Mouse (Mus musculus) right cerebral cortex, postnatal 4 days (tissue): ENCODE results near the gene B830017H08Rik.

Source experiments
- DNase-seq: peaks from one replicate; pipeline ENCODE4 v3.0.0-alpha.2; 2022

The B830017H08Rik gene

GRCm38 (mm10) chr16:17832821-17833220 lies at the start of gene B830017H08Rik:
B830017H08Rik (plus strand) TSS chr16:17833121.
- DNase-seq: no peak

- DNase-seq: no peak
Observed at GRCm38 (mm10) chr16:17785337-17785736, 47.6 kb upstream of the B830017H08Rik start.

GRCm38 (mm10) chr16:17792728-17793127 lies 40.2 kb upstream of the B830017H08Rik start:
- no peak for DNase-seq

GRCm38 (mm10) chr16:17794047-17794446 lies 38.9 kb upstream of the B830017H08Rik start:
- DNase-seq: no peak

DNA sequence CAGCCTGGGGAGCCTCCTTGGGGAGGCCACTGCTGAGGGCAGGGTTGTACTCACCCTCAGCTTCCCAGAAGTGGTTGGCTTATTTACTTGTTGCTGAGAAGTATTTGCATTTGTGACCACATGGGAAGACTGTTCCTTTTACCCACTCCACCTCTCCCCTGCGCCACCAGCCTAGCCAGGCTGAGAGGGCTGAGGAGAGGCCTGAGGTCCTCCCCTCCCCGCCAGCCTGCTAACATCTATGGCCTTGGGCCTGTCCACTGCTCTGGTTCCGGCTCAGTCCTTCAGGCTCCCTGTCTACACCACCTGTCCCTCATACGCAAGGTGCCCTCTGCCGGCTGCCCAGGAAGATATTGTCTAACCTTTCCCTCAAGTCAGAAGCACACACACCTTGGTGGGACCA lies 37.3 kb upstream of the B830017H08Rik start:
- no peak for DNase-seq

GRCm38 (mm10) chr16:17796519-17796918 lies 36.4 kb upstream of the B830017H08Rik start:
- DNase-seq: no peak

- DNase-seq: no peak
Observed at GRCm38 (mm10) chr16:17796971-17797811, 35.7 kb upstream of the B830017H08Rik start, which contains the start of gene Scarf2. Scarf2 (plus strand) TSS chr16:17797282.

GRCm38 (mm10) chr16:17797812-17798311 lies 35.1 kb upstream of the B830017H08Rik start:
- no peak for DNase-seq

DNA sequence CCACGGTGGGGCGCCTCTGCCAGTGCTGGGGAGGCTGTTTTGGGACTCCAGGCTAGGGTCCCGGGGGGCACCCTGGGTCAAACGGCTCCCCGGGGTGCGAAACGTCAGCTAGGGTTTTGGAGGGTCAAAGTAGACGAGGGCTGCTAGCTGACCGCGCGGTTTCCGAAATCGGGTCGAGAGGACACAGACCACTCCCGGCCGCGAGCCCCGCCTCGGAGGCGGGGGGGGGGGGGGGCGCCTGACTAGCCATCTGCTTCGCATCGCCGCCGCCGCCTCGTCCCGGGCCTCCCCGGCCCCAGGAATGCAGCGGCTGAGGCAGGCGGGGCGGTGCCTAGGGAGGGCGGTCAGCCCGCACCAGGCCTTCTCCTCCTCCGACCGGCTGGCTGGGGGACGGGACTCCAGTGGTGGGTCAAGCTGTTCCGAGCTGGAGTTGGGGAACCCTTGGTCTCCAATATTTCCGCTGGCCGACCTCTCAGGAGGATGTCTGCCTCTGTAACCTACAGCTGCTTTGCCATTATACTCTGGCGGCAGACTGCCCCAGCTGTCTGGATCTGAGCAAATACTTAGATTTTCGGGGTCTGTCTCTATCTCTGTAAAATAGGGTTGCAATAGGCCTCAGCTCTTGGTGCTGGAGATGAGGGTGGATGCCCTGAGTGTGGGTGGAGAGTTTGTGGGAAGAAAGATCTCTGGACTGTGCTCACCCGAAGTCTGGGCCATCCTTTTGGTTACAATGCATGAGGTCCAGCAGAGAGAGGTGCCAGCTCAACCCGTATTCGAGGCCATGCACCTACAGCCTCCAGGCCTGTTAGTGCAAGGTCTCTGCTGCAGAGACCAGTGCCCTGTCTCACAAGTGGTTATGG lies 34.4 kb upstream of the B830017H08Rik start:
- DNase-seq: no peak

DNA sequence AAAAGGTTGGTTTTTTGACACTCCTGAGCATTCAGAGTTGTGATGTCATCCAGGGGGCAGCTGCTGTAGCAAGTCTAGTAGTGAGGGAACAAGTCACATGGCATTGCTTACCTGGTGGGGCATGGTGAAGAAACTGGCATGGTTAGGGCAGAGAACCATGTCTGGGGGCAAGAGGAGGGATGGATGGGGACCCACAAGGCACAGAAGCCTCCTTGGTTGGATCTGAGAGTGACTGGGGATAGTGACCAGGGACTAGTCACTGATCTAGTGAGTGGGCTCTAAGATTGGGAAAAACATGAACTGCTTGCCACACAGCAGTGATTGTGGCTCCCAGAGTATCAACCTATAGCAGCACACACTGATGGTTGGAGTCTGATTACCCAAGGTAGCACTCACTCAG lies 33.3 kb upstream of the B830017H08Rik start:
- DNase-seq: no peak

GRCm38 (mm10) chr16:17801777-17802455 lies 31.0 kb upstream of the B830017H08Rik start:
- no peak for DNase-seq

- DNase-seq: no peak
Observed at GRCm38 (mm10) chr16:17802456-17802838, 30.5 kb upstream of the B830017H08Rik start.

- peak; percentile 65 for DNase-seq
Observed at GRCm38 (mm10) chr16:17802839-17803674, 29.9 kb upstream of the B830017H08Rik start.

GRCm38 (mm10) chr16:17803675-17804448 lies 29.1 kb upstream of the B830017H08Rik start:
- no peak for DNase-seq

- no peak for DNase-seq
Observed at GRCm38 (mm10) chr16:17804449-17804912, 28.4 kb upstream of the B830017H08Rik start.

- DNase-seq: no peak
Observed at GRCm38 (mm10) chr16:17804982-17805381, 27.9 kb upstream of the B830017H08Rik start.

DNA sequence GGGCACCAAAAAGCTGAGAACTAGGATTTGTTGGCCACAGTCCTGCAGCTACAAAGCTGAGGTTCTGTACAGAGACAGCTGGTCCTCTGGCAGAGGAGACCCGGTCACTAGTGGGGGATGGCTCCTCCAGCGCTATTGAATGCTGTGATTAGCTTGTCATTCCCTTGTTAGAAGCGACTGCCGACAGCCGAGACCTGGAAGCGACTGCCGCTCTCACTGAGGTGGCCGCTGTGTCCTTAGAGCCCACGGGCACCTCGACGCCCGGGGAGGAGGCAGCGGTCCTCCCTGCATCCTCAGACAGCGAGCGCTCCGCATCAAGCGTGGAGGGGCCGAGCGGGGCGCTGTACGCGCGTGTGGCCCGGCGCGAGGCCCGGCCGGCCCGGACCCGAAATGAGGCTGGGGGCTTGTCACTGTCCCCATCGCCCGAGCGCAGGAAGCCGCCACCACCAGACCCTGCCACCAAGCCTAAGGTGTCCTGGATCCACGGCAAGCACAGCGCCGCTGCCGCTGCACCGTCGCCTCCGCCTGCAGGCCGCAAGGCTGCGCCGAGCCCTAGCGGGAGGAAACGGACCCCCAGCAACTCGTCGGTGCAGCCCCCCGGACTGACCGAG lies 26.2 kb upstream of the B830017H08Rik start:
- DNase-seq: peak; percentile 50

- DNase-seq: peak; percentile 91
Observed at GRCm38 (mm10) chr16:17807192-17808009, 25.5 kb upstream of the B830017H08Rik start.

GRCm38 (mm10) chr16:17809125-17809524 lies 23.8 kb upstream of the B830017H08Rik start:
- DNase-seq: no peak

DNA sequence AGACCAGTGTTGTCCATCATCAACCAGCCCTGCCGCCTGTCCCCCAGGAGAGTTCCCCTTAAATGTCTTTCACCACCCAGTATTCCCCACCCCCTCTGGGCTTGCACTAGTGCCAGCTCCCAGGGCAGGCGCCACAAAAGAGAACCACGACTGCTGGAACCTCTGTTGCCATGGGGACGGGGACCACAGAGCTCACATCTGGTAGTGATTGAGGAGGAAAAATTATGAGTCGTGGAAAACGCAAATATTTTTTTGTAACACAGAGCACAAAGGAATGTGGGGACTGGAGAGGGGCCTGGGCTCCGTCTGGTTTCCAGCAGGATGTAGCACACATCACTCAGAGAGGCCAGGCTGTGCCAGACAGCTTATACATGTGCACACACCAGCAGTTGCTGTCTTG lies 23.2 kb upstream of the B830017H08Rik start:
- no peak for DNase-seq
